Mouse (Mus musculus) stomach, embryonic 16.5 days (tissue): Measurements from ENCODE around the gene Tecr. TPM values are rescaled to one million over a fixed set of nuclear protein-coding genes. Genes with fewer than 3 reads are reported as not detected.
A peak's percentile ranks its signal among the peaks of the same experiment; 100 is the strongest.

Experiments
- ATAC-seq: fragments of 200-750 bp; cut with Nextera tagmentation; 2 replicates; pipeline ENCODE4 v1.8.0; 2017; ENCODE audit warnings: moderate number of reproducible peaks, moderate TSS enrichment; ENCODE audit not compliant: insufficient read depth, low FRiP score
- H3K27ac ChIP-seq: fragments of 300-500 bp; sonication (generic); 2 replicates; pipeline ENCODE4 v1.5.1; 2014; ENCODE audit warnings: low read length
- H3K27me3 ChIP-seq: fragments of 300-500 bp; sonication (generic); 2 replicates; pipeline ENCODE4 v1.6.1; 2014; ENCODE audit warnings: low read length, control low read depth, mixed read lengths; ENCODE audit not compliant: control insufficient read depth, insufficient read depth
- H3K36me3 ChIP-seq: fragments of 300-500 bp; sonication (generic); 2 replicates; pipeline ENCODE4 v1.6.1; 2014; ENCODE audit warnings: low read length; ENCODE audit not compliant: control insufficient read depth, insufficient read depth
- H3K4me1 ChIP-seq: fragments of 300-500 bp; sonication (generic); 2 replicates; pipeline ENCODE4 v1.6.1; 2014; ENCODE audit warnings: low read length, control low read depth, mixed read lengths; ENCODE audit not compliant: control insufficient read depth, insufficient read depth
- H3K4me2 ChIP-seq: fragments of 300-500 bp; sonication (generic); 2 replicates; pipeline ENCODE4 v1.6.1; 2014; ENCODE audit warnings: low read depth, low read length, mixed read lengths
- H3K4me3 ChIP-seq: fragments of 300-500 bp; sonication (generic); replicated peaks from 2 replicates; pipeline ENCODE4 v1.5.1; 2014; ENCODE audit warnings: mild to moderate bottlenecking, low read length
- H3K9ac ChIP-seq: fragments of 300-500 bp; sonication (generic); 2 replicates; pipeline ENCODE4 v1.6.1; 2014; ENCODE audit warnings: low read length
- H3K9me3 ChIP-seq: fragments of 300-500 bp; sonication (generic); replicated peaks from 2 replicates; pipeline ENCODE4 v1.6.1; 2016; ENCODE audit warnings: low read length, control low read depth; ENCODE audit not compliant: control insufficient read depth
- WGBS: fragments of 180-500 bp; shearing (Covaris S2); extraction: QIAGEN DNeasy Blood & Tissue Kit; methylation state at CpG from one replicate; pipeline ENCODE4 v1.1.7; 2014; 5-methylcytosine and 5-hydroxymethylcytosine counted together
- polyA plus RNA-seq: library from polyadenylated mRNA; unstranded; fragments of >200 nt; fragmentation: Nextera tagmentation; extraction: Ambion mirVana; gene quantifications from 2 replicates; pipeline ENCODE4 v1.2.1, GENCODE M21; 2015

Tecr gene
- polyA plus RNA-seq: 503 and 554 TPM in 2 replicates

- under 1% methylated on average over 64 of the region's 69 CpGs for WGBS
- H3K4me3 ChIP-seq: peak within 1 kb of the TSS; percentile 83
- H3K9ac ChIP-seq: peak within 1 kb of the TSS; percentile 92
- H3K4me2 ChIP-seq: peak within 1 kb of the TSS; percentile 78
- no peaks in the 10 kb centered on the region for H3K27me3 ChIP-seq
- ATAC-seq: peak; percentile 97
- H3K27ac ChIP-seq: peak within 1 kb of the TSS; percentile 98
- H3K4me1 ChIP-seq: peaks cover 15% of the 10 kb centered on the region
- no peaks in the 10 kb centered on the region for H3K9me3 ChIP-seq
- H3K36me3 ChIP-seq: peaks cover 23% of the 10 kb centered on the region
These were observed at the start of gene Tecr, which contains the start of gene Dnajb1 for GRCm38 (mm10) chr8:83607661-83608397. Tecr (minus strand) TSS chr8:83607971. Dnajb1 (plus strand) TSS chr8:83608193.

GRCm38 (mm10) chr8:83656484-83657246 is 48.9 kb upstream of the Tecr start:
- WGBS: 73% methylated on average over 13 of the region's 13 CpGs
- no peaks in the 10 kb centered on the region for H3K36me3 ChIP-seq
- H3K9ac ChIP-seq: no peak overlapping the region
- no peak overlapping the region for H3K4me2 ChIP-seq
- H3K9me3 ChIP-seq: no peaks in the 10 kb centered on the region
- no peak overlapping the region for H3K27ac ChIP-seq
- peaks cover 39% of the 10 kb centered on the region for H3K4me1 ChIP-seq
- no peak overlapping the region for H3K4me3 ChIP-seq
- H3K27me3 ChIP-seq: no peaks in the 10 kb centered on the region
- no peak for ATAC-seq

- H3K4me2 ChIP-seq: no peak overlapping the region
- H3K4me1 ChIP-seq: peaks cover 33% of the 10 kb centered on the region
- WGBS: 88% methylated on average over 9 of the region's 9 CpGs
- no peaks in the 10 kb centered on the region for H3K36me3 ChIP-seq
- no peak overlapping the region for H3K9ac ChIP-seq
- no peaks in the 10 kb centered on the region for H3K27me3 ChIP-seq
- H3K9me3 ChIP-seq: no peaks in the 10 kb centered on the region
- H3K4me3 ChIP-seq: no peak overlapping the region
- H3K27ac ChIP-seq: no peak overlapping the region
- no peak for ATAC-seq
These were observed 48.3 kb upstream of the Tecr start for GRCm38 (mm10) chr8:83656043-83656442.

- Histone ChIP-seq H3K27ac (no peak overlapping the region), H3K4me1 (peaks cover 21% of the 10 kb centered on the region), H3K9ac (no peak overlapping the region), H3K27me3 (no peaks in the 10 kb centered on the region), H3K9me3 (no peaks in the 10 kb centered on the region), H3K4me2 (no peak overlapping the region), H3K36me3 (no peaks in the 10 kb centered on the region), H3K4me3 (no peak overlapping the region)
- 94% methylated on average over 6 of the region's 6 CpGs for WGBS
- ATAC-seq: no peak
These were observed 47.0 kb upstream of the Tecr start for GRCm38 (mm10) chr8:83654725-83655124.

- no peaks in the 10 kb centered on the region for H3K36me3 ChIP-seq
- H3K4me1 ChIP-seq: peaks cover 19% of the 10 kb centered on the region
- no peak for ATAC-seq
- no peaks in the 10 kb centered on the region for H3K27me3 ChIP-seq
- peak overlapping the region; percentile 93 for H3K9ac ChIP-seq
- H3K4me3 ChIP-seq: peak overlapping the region; percentile 91
- H3K9me3 ChIP-seq: no peaks in the 10 kb centered on the region
- H3K4me2 ChIP-seq: peak overlapping the region; percentile 83
- H3K27ac ChIP-seq: peak overlapping the region; percentile 90
- WGBS: 29% methylated on average over 10 of the region's 10 CpGs
These were observed 45.9 kb upstream of the Tecr start for GRCm38 (mm10) chr8:83653662-83654017.

- under 1% methylated on average over 45 of the region's 46 CpGs for WGBS
- H3K9ac ChIP-seq: peak overlapping the region; percentile 93
- H3K36me3 ChIP-seq: no peaks in the 10 kb centered on the region
- H3K27me3 ChIP-seq: no peaks in the 10 kb centered on the region
- H3K4me3 ChIP-seq: peak overlapping the region; percentile 91
- peak overlapping the region; percentile 90 for H3K27ac ChIP-seq
- H3K4me2 ChIP-seq: peak overlapping the region; percentile 83
- no peaks in the 10 kb centered on the region for H3K9me3 ChIP-seq
- peak; percentile 22; the same call in 1 of the 2 replicates for ATAC-seq
- peaks cover 19% of the 10 kb centered on the region for H3K4me1 ChIP-seq
These were observed 45.2 kb upstream of the Tecr start for GRCm38 (mm10) chr8:83652744-83653661.

GRCm38 (mm10) chr8:83652030-83652743 is 44.4 kb upstream of the Tecr start, which contains the start of gene Gipc1:
Gipc1 (plus strand) TSS chr8:83652677.
- H3K4me1 ChIP-seq: peaks cover 18% of the 10 kb centered on the region
- peak within 1 kb of the TSS; percentile 91 for H3K4me3 ChIP-seq
- no peaks in the 10 kb centered on the region for H3K27me3 ChIP-seq
- H3K9me3 ChIP-seq: no peaks in the 10 kb centered on the region
- WGBS: 3% methylated on average over 50 of the region's 50 CpGs
- peak within 1 kb of the TSS; percentile 90 for H3K27ac ChIP-seq
- no peaks in the 10 kb centered on the region for H3K36me3 ChIP-seq
- H3K9ac ChIP-seq: peak within 1 kb of the TSS; percentile 93
- ATAC-seq: peak; percentile 95
- peak within 1 kb of the TSS; percentile 84 for H3K4me2 ChIP-seq

- H3K4me2 ChIP-seq: no peak overlapping the region
These were observed 41.9 kb upstream of the Tecr start for GRCm38 (mm10) chr8:83649699-83650098.

More at GRCm38 (mm10) chr8:83649699-83650098, 41.9 kb upstream of the Tecr start:
- WGBS: 90% methylated on average over 6 of the region's 6 CpGs
- no peaks in the 10 kb centered on the region for H3K36me3 ChIP-seq
- no peak overlapping the region for H3K9ac ChIP-seq
- H3K27ac ChIP-seq: no peak overlapping the region
- H3K4me3 ChIP-seq: no peak overlapping the region
- ATAC-seq: no peak
- H3K9me3 ChIP-seq: no peaks in the 10 kb centered on the region
- H3K27me3 ChIP-seq: no peaks in the 10 kb centered on the region
- peaks cover 10% of the 10 kb centered on the region for H3K4me1 ChIP-seq
